Mouse (Mus musculus) embryo, embryonic 11.5 days (tissue): ENCODE data around the gene Trip12.
A peak's percentile ranks its signal among the peaks of the same experiment; 100 is the strongest.

Source experiments
- DNase-seq: peaks from one replicate; pipeline ENCODE4 v3.0.0-alpha.2; 2012; ENCODE audit warnings: low read depth, low spot score

Gene Trip12

DNA sequence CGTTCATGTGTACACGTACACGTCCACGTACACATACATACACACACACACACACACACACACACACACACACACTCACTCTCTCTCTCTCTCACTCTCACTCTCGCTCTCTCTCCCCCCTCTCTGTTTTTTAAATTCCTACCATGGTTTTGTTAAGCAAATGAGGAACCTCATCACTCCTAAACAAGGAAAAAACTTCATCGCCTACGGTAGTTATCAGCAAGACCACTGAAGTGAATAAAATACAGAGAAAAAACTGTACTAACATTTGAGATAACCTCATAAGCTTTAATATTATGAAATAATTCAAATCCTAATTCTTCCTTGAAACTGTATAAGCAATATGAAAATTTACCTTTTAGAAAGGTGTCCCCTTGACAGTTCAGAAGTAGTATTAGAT lies 45.0 kb downstream of the Trip12 start:
- DNase-seq: no peak

DNA sequence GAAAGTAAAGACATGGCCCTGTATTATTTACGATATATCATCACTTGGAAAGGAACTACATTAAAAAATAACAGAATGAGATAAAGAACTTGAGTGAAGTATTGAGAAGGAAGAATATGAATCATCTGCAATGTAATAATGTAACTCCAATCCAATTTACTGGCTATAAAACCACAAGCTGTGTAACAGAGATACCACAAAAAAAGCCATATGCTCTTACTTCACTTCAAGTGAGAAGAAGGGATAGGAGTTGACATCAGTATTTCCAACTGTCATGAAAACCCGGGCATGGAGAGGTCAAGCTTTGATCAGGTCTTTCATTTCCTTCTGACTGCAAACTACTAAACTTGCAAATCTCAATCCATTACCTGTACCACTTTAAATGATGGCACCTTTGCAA lies 48.9 kb downstream of the Trip12 start:
- no peak for DNase-seq

DNA sequence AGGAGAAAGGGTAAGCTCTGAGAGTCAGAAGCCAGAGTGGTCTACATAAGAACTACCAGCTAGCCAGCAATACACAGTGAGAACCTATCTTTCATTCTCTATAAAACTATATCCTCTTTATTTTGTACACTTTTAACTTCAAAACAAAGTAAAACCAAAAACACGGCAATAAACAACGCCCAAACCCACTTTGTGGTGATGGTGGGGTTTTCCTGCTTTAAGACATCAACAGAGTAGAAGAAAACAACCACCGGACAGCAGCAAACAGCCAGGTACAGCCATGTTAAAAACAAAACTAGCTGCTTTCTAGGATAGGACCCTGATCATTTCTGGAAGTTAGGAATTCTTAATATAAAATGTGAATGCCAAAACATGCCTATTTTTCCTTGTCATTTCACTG lies 59.7 kb downstream of the Trip12 start:
- no peak for DNase-seq

DNA sequence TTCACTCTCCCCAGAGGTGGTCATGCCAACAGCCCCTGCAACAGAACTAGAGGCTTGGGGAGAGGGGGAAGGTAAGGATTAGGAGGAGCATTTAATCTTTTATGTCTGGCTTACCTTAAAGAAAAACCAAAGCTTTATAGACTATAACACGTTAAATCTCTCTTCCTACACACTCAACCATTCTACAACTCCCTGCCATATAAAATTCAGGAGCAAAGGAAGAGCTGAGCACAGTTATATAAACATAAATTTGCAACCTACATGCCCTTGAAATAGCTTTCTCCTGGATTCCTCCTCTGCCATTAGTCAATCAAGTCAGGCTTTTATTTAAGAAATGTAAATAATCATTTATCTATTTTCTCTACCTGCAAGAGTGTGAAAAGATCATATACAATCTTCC lies 62.9 kb downstream of the Trip12 start:
- DNase-seq: no peak

DNA sequence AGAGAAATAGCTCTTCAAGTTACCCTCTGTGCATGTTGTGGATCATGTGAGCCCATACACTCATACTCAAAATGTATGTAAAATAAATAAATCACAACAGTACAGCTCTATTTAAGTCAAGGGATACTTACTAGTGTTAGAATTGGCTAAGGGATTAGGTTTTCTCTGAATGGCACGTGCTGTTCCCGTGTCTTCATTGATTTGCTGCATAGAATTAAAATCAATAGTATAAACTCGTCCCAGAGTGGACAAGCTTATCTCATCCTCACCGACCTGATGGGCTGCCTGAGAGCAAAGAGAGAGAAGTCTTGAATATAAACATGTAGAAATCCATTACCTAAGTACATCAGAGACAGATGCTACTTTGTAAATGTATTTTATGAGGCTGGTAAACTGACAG lies 81.5 kb downstream of the Trip12 start:
- DNase-seq: no peak

DNA sequence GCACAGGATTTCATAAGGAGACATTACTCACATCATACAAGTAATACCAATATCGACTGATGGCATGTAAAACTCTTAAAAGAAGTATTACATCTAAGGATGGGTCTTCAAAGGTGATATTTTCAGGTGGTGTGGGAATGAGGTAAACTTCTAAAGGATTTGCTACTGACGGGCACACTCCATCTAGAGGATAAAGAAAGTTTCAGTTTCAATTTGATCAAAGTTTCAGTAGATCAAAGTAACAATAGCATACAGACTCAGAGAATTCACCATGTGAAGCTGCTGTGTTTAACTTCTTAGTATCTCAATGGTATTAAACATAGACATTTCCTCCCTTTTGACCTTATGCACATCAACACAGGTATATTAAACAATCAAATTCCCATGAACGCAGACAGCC lies 98.2 kb downstream of the Trip12 start:
- DNase-seq: no peak

DNA sequence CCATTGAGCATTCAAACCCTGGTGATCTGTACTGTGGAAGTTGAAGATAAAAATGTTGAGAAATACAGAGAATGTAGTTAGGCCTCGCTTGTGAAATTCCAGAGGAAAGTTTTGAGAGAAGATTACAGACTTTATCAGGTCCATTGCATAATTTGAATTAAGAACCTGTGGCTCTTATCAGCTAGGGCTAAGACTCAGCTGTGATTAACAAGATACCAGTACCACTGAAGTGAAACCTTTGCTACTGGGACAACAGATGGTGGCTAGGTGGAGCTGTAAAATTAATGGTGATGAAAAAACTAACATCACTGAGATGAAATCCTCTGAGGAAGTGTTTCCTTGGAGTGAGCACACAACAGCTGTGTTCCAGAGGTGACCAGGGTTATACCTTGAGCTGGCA lies 100.2 kb downstream of the Trip12 start:
- no peak for DNase-seq

DNA sequence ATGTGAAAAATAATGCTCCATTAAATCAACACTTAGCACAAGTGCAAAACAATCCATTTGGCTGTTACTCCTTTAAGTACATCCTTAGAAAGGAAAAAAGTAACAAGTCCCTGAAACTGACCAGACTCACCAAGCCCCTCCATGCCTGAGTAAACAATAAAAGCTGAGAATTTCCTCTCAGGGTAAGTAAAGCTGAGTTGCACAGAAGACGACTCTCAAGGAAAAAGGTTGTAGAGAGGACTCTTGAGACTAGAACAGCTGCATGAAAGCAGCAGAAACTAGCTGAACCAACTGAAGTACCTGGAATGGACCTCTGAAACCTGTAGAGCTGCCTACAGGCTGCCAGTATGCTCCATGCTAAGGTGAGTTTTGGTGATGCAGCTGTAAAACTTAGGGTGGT lies 103.2 kb downstream of the Trip12 start:
- DNase-seq: no peak

DNA sequence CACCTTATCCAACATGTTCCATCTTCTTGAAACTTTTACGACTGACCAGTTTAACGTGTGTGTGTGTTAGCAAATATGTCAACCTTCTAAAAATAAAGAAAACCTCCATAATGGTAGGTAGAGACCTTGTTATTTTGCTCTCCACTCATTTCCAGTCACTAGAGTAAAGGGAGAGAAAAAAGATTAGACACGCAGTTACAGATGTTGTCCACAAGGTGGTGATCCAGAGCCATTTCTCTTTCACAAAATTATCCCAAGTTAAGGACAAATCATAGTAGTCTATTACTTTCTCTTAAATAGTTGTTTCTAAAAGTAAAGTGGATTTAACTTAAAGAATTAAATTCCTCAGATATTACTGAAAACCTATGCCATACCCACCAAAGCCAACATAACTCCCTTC lies 106.5 kb downstream of the Trip12 start:
- no peak for DNase-seq

DNA sequence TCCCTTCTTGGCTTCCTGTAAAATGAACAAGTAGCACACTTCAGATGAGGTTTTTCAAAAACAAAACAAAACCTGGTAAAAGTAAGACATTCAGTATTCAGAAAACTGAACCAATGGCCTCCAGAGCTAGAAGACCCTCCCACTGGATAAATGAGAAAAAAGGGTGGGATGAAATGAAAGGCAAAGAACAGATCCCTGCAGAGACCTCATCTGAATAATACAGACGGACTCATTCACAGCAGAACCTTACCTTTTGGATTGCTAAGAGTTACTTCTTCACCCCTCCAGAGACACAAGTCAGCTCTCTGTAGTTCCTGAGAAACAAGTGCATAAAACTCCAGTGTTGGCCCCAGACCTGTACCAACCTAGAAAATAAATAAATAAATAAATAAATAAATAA lies 108.6 kb downstream of the Trip12 start:
- DNase-seq: no peak

DNA sequence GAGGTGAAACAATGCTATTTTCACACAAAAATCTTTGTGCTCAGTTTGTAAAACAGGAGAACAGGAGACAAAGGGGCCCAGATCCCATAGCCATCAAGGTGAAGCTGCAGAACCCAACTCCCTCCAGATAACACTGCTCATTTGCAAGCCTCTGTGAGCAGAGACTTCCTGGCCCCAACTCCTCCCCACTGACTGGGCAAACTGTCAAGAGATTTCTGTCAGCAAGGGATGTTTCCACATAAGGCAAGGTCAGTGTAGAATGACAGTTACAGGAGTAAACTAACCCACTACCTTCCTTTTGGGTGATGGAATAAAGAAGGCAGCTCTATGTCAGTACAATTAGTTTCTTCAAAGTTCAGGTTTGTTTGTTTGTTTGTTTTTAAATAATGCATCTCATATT lies 117.5 kb downstream of the Trip12 start:
- no peak for DNase-seq

DNA sequence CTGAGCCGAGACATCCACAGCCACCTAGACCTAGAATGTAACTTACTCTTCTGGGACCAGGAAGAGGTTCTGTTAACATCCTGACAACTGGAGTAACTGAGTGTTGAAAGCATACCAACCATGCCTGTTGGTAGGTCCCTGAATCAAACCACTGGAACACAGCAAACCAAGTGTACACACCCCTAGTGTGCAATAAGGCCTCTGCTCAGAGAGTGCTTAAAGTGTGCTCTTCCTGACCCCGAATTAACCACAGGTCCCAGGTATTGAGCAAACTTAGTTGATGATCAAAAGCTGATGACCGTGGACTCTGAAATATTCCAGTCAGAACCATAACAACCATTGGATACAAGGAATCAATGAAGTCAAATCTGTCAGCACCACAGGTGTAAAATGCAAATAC lies 117.9 kb downstream of the Trip12 start:
- DNase-seq: no peak

DNA sequence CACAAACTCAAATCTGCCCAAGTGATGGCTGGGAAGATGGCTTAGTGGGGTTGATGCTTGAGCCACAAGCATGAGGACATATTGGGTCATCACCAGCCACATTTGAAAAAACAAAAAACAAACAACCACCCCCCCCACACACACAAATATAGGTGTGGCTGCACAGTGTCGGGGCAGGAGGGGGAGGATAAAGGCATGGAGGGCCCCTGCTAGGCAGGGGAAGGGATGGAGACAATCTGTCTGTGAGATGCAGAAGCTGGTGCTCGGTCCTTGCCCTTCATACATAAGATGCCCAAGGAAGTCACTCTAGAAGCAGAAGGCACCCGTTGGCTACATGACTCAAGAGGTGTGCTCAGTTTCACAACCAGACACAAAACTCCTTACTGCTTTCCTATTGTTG lies 118.4 kb downstream of the Trip12 start:
- DNase-seq: no peak

DNA sequence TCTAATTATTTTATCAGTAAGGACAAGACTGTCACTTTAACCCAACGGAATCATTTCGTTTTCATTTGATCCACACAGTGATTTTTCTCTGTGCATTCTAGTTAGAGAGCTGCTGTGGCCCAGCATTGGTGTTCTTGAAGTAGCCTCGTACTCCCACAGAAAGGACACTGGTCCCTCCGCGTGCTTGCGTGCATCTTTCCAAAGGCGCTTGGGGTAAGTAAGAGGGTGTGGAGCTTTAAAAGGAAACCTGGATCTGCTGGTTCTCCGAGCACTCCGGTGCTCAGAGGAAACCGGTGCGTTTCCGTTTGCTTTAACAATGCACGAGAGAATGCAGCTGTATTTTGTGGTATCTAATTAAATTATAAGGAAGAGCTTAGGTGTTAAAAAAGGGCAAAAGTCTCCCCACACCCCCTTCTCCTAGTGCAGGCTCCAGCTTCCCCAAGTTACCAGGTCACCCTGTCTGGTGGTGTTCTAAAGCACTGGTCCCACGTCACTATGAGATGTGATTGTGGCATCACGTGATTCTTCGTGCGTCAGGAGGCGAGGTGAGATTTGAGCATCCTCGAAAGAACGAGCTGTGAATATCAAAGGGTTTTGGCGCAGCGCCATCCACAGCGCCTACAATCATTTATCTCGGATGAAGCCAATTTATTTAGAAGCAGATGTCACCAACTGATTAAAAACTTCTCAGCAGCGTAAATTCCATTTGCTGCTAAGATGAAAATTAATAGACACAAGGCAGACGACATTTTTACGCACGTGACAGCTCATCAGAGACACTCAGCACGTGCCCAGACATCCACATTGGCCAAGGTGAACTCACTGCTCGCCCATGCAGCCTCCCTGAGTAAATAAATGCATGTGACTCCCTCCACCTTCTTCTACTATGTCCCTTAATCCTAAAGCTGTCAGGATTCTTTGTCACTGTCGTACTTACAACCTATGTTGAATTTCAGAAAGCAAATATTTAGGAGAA lies 130.2 kb downstream of the Trip12 start:
- DNase-seq: no peak

DNA sequence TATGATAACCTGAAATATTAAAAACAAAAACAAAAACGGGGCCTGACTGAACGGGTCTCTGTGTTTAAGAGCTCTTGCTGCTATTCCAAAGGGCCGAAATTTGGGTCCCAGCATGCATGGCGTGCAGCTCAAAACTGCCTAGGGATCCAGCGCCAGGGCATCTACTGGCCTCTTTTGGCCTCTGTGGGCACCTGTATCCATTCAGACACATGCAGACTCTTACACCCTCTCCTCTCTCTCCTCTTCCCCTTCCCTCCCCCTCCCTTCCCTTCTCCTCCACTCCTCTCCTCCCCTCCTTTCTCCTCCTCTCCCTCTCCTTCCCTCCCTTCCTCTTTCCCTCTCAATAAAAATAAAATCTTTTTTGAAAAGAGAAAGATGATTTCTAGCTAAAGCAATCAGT lies 130.9 kb downstream of the Trip12 start:
- DNase-seq: no peak

DNA sequence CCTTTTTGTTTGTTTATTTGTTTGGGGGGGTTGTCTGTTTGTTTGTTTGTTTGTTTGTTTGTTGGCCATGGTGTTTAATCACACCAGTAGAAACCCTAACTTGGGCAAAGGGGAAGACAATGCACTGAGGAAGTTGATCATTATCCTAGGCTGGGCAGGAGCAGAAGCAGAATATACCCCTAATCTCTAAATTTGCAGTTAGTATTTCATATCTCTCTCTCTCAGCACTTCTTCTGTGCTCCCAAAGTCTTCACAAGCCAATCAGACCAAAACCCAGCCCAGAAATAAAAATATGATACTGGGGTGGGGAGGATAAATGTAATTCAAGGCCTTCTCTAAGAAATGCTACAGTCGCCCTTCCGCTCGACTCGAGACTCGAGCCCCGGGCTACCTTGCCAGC lies 140.1 kb downstream of the Trip12 start:
- DNase-seq: no peak

DNA sequence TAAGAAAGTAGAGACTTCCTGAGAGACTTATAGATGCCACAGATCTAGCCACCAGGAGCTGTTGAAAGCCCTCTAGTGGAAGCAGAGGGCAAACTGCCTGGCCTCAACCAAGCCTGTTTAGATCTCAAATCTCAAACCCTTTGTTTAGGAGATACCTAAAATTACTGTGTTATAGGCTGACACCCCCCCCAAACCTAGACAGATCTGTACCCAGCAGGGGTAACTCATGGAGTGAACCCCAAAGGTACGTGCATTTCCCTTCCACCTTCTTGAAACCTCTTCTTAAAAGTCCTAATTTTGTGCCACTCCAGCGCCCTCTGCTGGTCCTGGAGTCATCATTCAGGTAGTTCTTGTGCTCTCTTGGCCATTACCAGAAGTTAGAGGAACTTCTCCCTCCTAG lies 143.2 kb downstream of the Trip12 start:
- DNase-seq: peak; percentile 51

DNA sequence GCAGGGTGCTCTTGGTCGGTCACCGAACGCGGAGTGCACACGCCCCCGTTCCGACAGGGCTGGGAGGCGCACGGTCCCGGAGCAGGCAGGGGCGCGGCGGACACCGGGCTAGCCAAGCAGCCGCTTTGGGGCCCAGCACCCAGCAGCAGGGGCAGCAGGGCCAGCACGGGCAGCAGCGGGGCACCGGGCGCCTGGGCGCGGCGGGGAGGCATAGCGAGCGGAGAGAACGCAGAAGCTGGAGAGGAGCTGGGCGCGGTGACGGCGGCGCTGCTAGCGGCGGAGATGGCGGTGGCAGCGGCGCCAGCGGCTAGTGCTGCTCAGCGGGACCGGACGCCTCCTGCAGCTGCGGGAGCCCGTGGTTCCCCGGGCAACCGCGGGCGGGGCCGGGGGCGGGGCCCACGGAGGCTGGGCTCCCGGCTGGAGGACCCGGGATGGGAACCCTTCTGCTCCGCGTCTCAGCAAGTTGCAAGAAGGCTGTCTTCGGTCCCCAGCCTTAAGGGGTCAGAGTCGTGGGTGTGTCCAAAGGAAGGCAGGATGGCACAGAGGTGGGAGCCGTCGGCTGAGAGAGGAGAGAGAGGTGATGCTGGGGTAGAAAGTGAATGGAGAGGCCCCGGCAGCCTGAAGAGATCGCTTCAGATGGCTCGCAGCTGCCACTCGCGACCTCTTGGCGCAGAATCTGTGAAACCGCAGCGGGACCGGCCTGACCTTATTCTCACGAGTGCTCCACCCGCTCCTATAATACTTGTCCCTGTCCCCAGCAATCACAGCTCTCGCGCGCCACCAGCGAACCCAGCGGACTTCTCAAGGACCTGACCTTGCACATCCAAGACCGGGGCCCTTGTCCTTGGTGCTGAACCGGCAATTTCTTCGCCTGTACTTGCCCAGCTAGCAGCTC lies 144.6 kb downstream of the Trip12 start, which contains the start of gene Dner:
TSS of gene Dner (minus strand) at position 705 of the 895 bp plus-strand sequence.
- peak; percentile 81 for DNase-seq

DNA sequence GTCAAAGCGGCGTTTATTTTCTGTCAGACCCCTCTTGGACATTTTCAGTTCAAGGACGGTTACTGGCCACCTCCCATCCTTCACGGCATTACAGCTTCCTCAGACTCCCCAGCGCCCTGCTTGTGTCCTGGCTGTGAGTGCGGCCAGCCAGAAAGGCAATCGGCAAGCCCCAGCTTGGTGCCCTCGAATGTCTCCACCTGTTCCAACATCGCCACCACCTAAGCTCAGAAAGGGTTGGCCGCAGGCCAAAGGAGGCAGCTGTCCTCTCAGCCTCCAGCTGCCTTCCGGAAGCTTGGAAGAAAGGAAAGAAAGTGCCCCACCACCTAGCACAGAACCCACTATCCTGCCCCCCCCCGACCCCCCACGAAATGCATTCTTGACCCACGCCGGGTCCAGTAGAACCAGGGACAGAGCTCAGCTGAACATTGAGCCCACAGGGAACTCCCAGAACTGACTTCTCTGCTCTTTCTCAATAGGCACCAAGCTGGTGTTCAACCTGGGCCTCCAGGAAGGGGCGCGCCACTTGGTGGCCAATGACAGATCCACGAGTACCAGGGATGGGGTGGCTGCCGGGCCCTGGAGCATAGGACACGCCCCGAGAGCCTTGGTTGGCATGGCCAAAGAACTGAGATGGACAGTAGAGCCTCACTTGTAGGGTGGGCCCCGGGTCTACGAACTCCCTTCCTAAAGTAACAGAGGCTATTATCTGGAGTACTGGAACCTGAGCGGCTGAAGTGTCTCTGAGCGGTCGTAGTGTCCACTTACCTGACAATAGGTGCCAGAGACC lies 145.4 kb downstream of the Trip12 start:
- no peak for DNase-seq

DNA sequence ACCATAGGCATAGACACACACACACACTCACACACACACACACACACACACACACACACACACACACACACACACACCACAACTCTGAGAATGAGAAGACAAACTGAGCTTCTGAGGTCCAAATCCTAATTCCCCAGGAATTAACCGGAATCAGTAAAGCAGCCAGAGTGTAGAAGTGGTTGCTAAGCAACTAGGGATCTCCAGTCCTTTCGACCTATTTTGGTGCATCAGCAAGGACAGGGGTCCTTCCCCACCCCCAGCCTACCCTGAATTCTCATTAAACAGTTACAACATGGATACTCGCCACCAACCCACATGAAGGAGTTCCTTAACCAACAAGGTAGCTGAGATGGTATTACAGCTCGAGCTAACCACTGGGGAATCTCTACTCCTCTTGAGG lies 162.4 kb downstream of the Trip12 start:
- DNase-seq: no peak
